Mouse (Mus musculus) monocyte, adult 2 months (primary cell): ENCODE measurements around the gene Hist2h3c2.

Source experiments
- DNase-seq, 2 experiments: peaks; one replicate each; pipeline ENCODE4 v3.0.0; 2022; ENCODE audit warnings: low spot score in 2 of 2, low read depth in 1 of 2

Gene Hist2h3c2

DNA sequence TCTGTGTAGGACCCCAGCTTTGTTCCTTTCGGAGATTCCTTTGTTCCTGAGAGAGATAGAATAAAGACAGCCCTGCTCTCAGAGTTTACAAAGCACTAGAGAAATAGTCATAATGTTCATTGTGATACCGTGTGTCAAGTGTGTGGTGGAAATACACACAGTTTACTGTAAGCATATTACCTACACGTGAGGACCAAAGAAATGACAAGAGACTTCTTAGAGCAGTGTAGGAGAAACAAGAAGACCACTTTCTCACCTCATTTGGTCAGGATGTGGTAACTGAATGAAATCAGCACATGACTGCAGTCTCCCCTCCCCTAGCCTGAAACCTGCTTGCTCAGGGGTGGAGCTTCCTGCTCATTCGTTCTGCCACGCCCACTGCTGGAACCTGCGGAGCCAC is 40.7 kb downstream of the Hist2h3c2 start:
- no peak for DNase-seq

GRCm38 (mm10) chr3:96197129-96197749 is 41.7 kb downstream of the Hist2h3c2 start:
- peak; percentile 39 to 68 for DNase-seq

GRCm38 (mm10) chr3:96196437-96197128 is 42.3 kb downstream of the Hist2h3c2 start:
- no peak for DNase-seq

- no peak for DNase-seq
These were observed 43.2 kb downstream of the Hist2h3c2 start for GRCm38 (mm10) chr3:96195616-96196313.

- DNase-seq: no peak
These were observed 44.0 kb downstream of the Hist2h3c2 start for GRCm38 (mm10) chr3:96194966-96195365.

DNA sequence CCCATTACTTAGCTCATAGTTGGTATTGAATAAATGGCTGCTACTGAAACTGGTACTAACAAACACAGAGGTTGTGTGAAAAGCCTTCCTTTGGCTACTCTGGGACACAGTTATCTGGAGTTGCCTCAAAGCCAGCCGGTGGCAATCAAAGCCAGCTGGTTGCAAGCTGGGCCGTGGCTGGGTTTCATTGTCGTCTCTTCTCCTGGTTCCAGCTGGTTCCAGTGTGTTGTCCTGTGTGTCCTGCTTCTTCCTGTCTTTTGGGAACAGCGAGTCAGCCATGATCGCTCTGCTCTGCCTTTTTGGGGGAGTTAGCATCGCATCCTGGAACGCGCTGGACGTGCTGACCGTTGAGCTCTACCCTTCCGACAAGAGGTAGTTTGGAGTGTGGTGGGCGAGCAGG is 46.0 kb downstream of the Hist2h3c2 start:
- DNase-seq: no peak
